Mouse (Mus musculus): ENCODE results near the gene Trpc4ap. TPM values are rescaled to one million over a fixed set of nuclear protein-coding genes. Genes with fewer than 3 reads are reported as not detected.

Gene Trpc4ap
- polyA plus RNA-seq, 1 experiment from 2014 or later: 132 TPM

DNA sequence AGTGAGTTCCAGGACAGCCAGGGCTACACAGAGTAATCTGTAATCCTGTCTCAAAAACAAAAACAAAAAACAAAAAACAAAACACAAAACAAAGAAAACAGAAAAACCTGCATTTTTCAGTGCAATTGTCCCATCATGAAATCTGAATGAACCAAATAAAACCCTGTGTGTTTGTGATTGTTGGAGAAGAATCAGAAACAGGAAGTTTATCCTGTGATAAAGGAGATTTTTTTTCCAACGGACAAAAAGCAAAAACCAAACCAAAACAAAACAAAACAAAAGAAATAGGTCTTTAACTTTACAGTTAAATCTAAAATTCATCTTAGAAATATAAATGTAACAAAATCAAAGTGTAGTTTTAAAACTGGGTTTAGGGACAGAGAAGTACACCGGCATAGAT is 2.4 kb upstream of the Trpc4ap start:
- Histone ChIP-seq H3K27me3 (ENCODE audit: insufficient read depth, low read length) (no peaks in the 10 kb centered on the region), H3K9ac (no peak overlapping the region), H3K27ac (ENCODE audit: low read depth) (no peak overlapping the region), H3K4me1 (ENCODE audit: insufficient read depth) (peaks cover 6% of the 10 kb centered on the region; the same call in 1 of the 2 replicates), H3K4me3 (ENCODE audit: low read depth, low read length) (no peak overlapping the region), H3K36me3 (ENCODE audit: insufficient read depth) (no peaks in the 10 kb centered on the region), H3K9me3 (ENCODE audit: low read depth, low read length) (no peaks in the 10 kb centered on the region), H3K4me2 (no peak overlapping the region)
- ATAC-seq (ENCODE audit: insufficient read depth) (no peak), DNase-seq (no peak)
- WGBS: 72% methylated on average over 2 of the region's 2 CpGs
- TF ChIP-seq CTCF (IDR thresholded peaks at IDR 0.05; ENCODE audit: low read depth): no peak

DNA sequence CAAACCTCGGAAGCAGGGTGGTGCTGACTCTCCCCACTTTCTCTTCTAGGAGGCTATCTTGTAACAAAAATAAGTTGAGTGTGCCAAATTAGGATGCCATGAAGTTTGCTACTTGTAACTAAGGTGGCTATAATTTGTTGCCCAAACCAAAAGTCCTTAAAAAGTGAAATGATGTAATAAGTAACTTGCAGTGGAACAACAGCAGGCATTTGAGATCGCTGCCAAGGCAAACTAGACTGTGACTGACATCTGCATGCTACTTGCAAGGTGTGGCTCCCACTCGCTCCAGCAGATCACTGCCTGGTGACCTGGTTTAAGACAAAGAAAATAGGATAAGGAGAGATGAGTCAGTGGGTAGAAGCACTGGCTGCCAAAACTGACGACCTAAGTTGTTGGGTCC is 952 bp upstream of the Trpc4ap start:
- Histone ChIP-seq H3K9me3 (ENCODE audit: low read depth, low read length) (no peaks in the 10 kb centered on the region), H3K4me3 (ENCODE audit: low read depth, low read length) (no peak overlapping the region), H3K4me2 (no peak overlapping the region), H3K36me3 (ENCODE audit: insufficient read depth) (no peaks in the 10 kb centered on the region), H3K27me3 (ENCODE audit: insufficient read depth, low read length) (no peaks in the 10 kb centered on the region), H3K27ac (ENCODE audit: low read depth) (no peak overlapping the region), H3K4me1 (ENCODE audit: insufficient read depth) (peaks cover 6% of the 10 kb centered on the region; the same call in 1 of the 2 replicates), H3K9ac (no peak overlapping the region)
- no peak for TF ChIP-seq CTCF (IDR thresholded peaks at IDR 0.05; ENCODE audit: low read depth)
- ATAC-seq (ENCODE audit: insufficient read depth): no peak
- DNase-seq: no peak
- WGBS: 74% methylated on average over 4 of the region's 4 CpGs

DNA sequence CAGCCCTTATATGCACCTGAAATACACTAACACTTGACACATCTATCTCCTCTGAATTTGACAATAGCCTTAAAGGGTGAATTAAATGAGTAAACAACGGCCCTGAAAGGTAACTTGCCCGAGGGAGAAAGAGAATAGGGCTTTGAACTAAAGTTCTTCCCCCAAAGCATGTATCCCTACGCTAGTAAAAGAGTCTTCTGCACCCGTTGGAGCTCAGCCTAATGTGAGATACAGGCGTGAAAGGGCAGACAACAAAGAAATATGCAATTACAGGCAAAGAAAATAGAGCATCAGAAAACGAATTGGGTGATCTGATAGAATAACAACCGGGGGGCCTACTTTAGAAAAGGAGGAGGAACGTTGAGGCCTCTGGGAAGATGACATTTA is 855 bp downstream of the Trpc4ap start:
- H3K9me3 ChIP-seq (ENCODE audit: low read depth, low read length): no peaks in the 10 kb centered on the region
- DNase-seq (peak; percentile 29), ATAC-seq (ENCODE audit: insufficient read depth) (no peak)
- H3K27ac ChIP-seq (ENCODE audit: low read depth): peak overlapping the region; percentile 88
- peaks cover 8% of the 10 kb centered on the region; the same call in 1 of the 2 replicates for H3K36me3 ChIP-seq (ENCODE audit: insufficient read depth)
- no peaks in the 10 kb centered on the region for H3K27me3 ChIP-seq (ENCODE audit: insufficient read depth, low read length)
- TF ChIP-seq CTCF (IDR thresholded peaks at IDR 0.05; ENCODE audit: low read depth): no peak
- WGBS: 3% methylated on average over 8 of the region's 8 CpGs
- H3K9ac ChIP-seq: peak overlapping the region; percentile 92
- H3K4me2 ChIP-seq: peak overlapping the region; percentile 88
- peaks cover 6% of the 10 kb centered on the region; the same call in 1 of the 2 replicates for H3K4me1 ChIP-seq (ENCODE audit: insufficient read depth)
- peak overlapping the region; percentile 94 for H3K4me3 ChIP-seq (ENCODE audit: low read depth, low read length)

DNA sequence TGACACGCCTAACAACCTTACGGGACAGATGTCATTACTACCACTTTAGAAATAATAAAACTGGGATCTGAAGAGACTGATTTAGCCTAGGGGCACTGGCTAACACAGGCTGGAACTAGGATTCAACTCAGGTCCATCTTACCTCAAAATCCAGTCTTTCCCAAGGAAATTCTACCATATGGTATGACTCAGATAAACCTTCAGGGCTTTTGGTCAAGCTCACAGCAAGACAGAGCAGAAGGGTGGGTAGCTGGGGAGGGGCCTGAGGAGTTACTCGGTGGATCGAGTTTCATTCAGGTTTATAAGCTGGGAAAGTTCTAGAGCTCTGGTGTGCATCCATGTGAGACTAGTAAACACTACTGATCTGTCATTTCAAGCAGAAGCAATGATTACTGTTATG is 3.0 kb downstream of the Trpc4ap start:
- Histone ChIP-seq H3K27ac (ENCODE audit: low read depth) (no peak overlapping the region), H3K4me3 (ENCODE audit: low read depth, low read length) (no peak overlapping the region), H3K9ac (no peak overlapping the region), H3K36me3 (ENCODE audit: insufficient read depth) (peaks cover 8% of the 10 kb centered on the region; the same call in 1 of the 2 replicates), H3K4me1 (ENCODE audit: insufficient read depth) (peaks cover 6% of the 10 kb centered on the region; the same call in 1 of the 2 replicates), H3K27me3 (ENCODE audit: insufficient read depth, low read length) (no peaks in the 10 kb centered on the region), H3K4me2 (no peak overlapping the region), H3K9me3 (ENCODE audit: low read depth, low read length) (no peaks in the 10 kb centered on the region)
- no peak for TF ChIP-seq CTCF (IDR thresholded peaks at IDR 0.05; ENCODE audit: low read depth)
- DNase-seq (no peak), ATAC-seq (ENCODE audit: insufficient read depth) (no peak)
- WGBS: 81% methylated on average over 4 of the region's 4 CpGs

DNA sequence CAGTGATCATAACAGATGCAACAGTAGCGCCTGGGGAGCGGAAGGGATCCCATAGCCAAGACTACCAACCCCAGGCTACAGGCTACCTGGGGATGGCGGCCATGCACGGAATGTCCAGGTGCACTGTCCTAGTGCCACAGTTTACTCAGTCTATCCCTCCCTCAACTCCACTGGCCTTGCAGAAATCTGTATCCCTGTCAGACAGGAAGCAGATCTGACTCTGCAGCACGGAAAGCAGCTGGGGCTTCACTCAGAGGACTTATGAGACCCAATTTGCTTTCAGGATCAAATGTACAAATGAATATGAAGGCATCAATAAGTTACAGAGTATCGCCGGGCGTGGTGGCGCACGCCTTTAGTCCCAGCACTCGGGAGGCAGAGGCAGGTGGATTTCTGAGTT is 4.4 kb downstream of the Trpc4ap start:
- peaks cover 6% of the 10 kb centered on the region; the same call in 1 of the 2 replicates for H3K4me1 ChIP-seq (ENCODE audit: insufficient read depth)
- WGBS: 92% methylated on average over 11 of the region's 11 CpGs
- ATAC-seq (ENCODE audit: insufficient read depth) (no peak), DNase-seq (no peak)
- no peaks in the 10 kb centered on the region for H3K9me3 ChIP-seq (ENCODE audit: low read depth, low read length)
- no peak for TF ChIP-seq CTCF (IDR thresholded peaks at IDR 0.05; ENCODE audit: low read depth)
- H3K9ac ChIP-seq: no peak overlapping the region
- H3K27me3 ChIP-seq (ENCODE audit: insufficient read depth, low read length): no peaks in the 10 kb centered on the region
- H3K36me3 ChIP-seq (ENCODE audit: insufficient read depth): peaks cover 8% of the 10 kb centered on the region; the same call in 1 of the 2 replicates
- H3K4me3 ChIP-seq (ENCODE audit: low read depth, low read length): no peak overlapping the region
- no peak overlapping the region for H3K4me2 ChIP-seq
- H3K27ac ChIP-seq (ENCODE audit: low read depth): no peak overlapping the region

DNA sequence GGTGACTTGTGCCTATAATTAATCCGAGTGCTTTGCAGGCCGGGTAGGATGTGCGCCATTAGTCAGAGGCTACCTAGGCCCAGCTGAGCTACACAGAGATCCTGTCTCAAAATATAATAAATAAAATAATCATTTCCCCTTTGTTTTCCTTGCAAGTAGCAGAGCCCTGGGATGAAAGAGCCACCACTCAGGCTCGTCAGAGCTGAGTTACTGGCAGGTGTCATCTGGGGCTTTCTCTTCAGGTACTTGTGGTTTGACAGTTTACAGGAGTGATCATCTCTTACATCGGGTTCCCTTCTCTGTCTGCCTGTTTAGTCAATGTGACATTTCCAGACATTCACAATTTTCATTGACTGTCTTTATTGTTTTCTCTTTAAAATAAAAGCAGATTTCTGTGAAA is 5.6 kb downstream of the Trpc4ap start:
- TF ChIP-seq CTCF (IDR thresholded peaks at IDR 0.05; ENCODE audit: low read depth): no peak
- H3K4me2 ChIP-seq: no peak overlapping the region
- ATAC-seq (ENCODE audit: insufficient read depth): no peak
- H3K27ac ChIP-seq (ENCODE audit: low read depth): no peak overlapping the region
- DNase-seq: no peak
- H3K4me1 ChIP-seq (ENCODE audit: insufficient read depth): peaks cover 6% of the 10 kb centered on the region; the same call in 1 of the 2 replicates
- WGBS: 88% methylated on average over 5 of the region's 5 CpGs
- H3K9ac ChIP-seq: no peak overlapping the region
- no peak overlapping the region for H3K4me3 ChIP-seq (ENCODE audit: low read depth, low read length)
- no peaks in the 10 kb centered on the region for H3K27me3 ChIP-seq (ENCODE audit: insufficient read depth, low read length)
- peaks cover 8% of the 10 kb centered on the region; the same call in 1 of the 2 replicates for H3K36me3 ChIP-seq (ENCODE audit: insufficient read depth)
- no peaks in the 10 kb centered on the region for H3K9me3 ChIP-seq (ENCODE audit: low read depth, low read length)

DNA sequence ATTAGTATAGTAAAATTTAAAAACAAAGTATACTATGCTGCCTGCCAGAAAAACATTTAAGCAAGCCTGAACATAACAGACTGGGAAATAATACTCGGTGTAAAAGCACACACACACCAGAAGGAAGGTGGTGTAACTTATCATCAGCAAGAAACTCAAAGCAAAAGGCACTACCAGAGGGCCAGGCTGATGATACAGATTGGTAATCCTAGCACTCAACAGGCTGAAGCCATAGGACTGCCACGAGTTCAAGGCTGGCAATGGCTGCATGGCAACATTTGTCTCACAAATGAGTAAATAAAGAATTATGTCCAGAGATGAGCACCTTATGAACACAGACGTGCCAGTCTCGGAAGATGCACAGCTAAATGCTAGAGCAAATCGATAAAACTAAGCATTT is 8.4 kb downstream of the Trpc4ap start:
- H3K4me3 ChIP-seq (ENCODE audit: low read depth, low read length): no peak overlapping the region
- H3K9me3 ChIP-seq (ENCODE audit: low read depth, low read length): no peaks in the 10 kb centered on the region
- no peaks in the 10 kb centered on the region for H3K4me1 ChIP-seq (ENCODE audit: insufficient read depth)
- ATAC-seq (ENCODE audit: insufficient read depth): no peak
- peaks cover 10% of the 10 kb centered on the region for H3K36me3 ChIP-seq (ENCODE audit: insufficient read depth)
- no peak for DNase-seq
- H3K27me3 ChIP-seq (ENCODE audit: insufficient read depth, low read length): no peaks in the 10 kb centered on the region
- no peak overlapping the region for H3K9ac ChIP-seq
- 87% methylated on average over 5 of the region's 5 CpGs for WGBS
- TF ChIP-seq CTCF (IDR thresholded peaks at IDR 0.05; ENCODE audit: low read depth): no peak
- H3K27ac ChIP-seq (ENCODE audit: low read depth): no peak overlapping the region
- H3K4me2 ChIP-seq: no peak overlapping the region

DNA sequence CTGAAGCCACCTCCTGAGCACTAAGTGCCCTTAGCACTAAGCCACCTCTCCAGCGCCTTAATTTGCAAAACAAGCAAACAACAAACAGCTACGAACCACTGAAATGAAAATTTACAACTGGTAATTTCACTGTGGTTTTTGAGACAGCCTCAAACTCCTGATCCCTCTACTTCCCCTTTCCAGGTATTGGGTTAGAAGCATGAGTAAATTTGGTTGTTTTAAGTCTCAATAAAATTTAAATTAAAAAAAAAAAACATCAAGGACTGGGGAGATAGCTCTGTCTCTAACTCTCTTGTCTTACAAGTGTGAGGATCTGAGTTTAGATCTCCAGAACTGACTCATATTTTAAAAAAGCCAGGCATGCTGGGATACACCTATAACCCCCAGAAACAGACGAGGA is 9.0 kb downstream of the Trpc4ap start:
- H3K36me3 ChIP-seq (ENCODE audit: insufficient read depth): peaks cover 10% of the 10 kb centered on the region
- DNase-seq: no peak
- H3K9ac ChIP-seq: no peak overlapping the region
- no peaks in the 10 kb centered on the region for H3K27me3 ChIP-seq (ENCODE audit: insufficient read depth, low read length)
- no peak overlapping the region for H3K4me3 ChIP-seq (ENCODE audit: low read depth, low read length)
- TF ChIP-seq CTCF (IDR thresholded peaks at IDR 0.05; ENCODE audit: low read depth): no peak
- WGBS: 62% methylated on average over 3 of the region's 3 CpGs
- no peak for ATAC-seq (ENCODE audit: insufficient read depth)
- no peaks in the 10 kb centered on the region for H3K9me3 ChIP-seq (ENCODE audit: low read depth, low read length)
- H3K4me2 ChIP-seq: no peak overlapping the region
- no peak overlapping the region for H3K27ac ChIP-seq (ENCODE audit: low read depth)
- H3K4me1 ChIP-seq (ENCODE audit: insufficient read depth): no peaks in the 10 kb centered on the region

All from lung, embryonic 14.5 days (tissue).